Mouse (Mus musculus): ENCODE results near the gene Tlr4. TPM values are rescaled to one million over a fixed set of nuclear protein-coding genes. Genes with fewer than 3 reads are reported as not detected.

The Tlr4 gene
- polyA plus RNA-seq, 1 experiment from 2014 or later, result 1.7 TPM

- Histone ChIP-seq H3K9ac (replicated peaks; ENCODE audit: low read depth, low read length) (no peak overlapping the region), H3K27ac (ENCODE audit: low read length) (no peak overlapping the region), H3K36me3 (ENCODE audit: control insufficient read depth, insufficient read depth, low read length) (no peaks in the 10 kb centered on the region), H3K9me3 (ENCODE audit: control insufficient read depth, low read depth, low read length) (no peaks in the 10 kb centered on the region), H3K27me3 (ENCODE audit: control insufficient read depth, insufficient read depth, low read length) (no peaks in the 10 kb centered on the region), H3K4me1 (ENCODE audit: control insufficient read depth, insufficient read depth, low read length) (no peaks in the 10 kb centered on the region), H3K4me2 (replicated peaks; ENCODE audit: low read depth, low read length) (no peak overlapping the region), H3K4me3 (ENCODE audit: low read depth, low read length) (no peak overlapping the region)
- ATAC-seq (ENCODE audit: insufficient number of reproducible peaks, insufficient read depth, low FRiP score, low read depth), result no peak
- WGBS, result 54% methylated on average over 3 of the region's 3 CpGs
Measured at GRCm38 (mm10) chr4:66974918-66975317, 147.5 kb downstream of the Tlr4 start.
